Comparison of ENCODE assay signal across 8 mouse cellular contexts in genomic region chr19:4037788-4038232, GRCm38 (mm10). TPM values are rescaled to one million over a fixed set of nuclear protein-coding genes. Genes with fewer than 3 reads are reported as not detected.
DNase-seq lines count a peak whose midpoint lies in the region; ATAC-seq and TF ChIP-seq lines count a peak whose summit lies in the region.

Gene Gstp1 (minus strand): TSS chr19:4037985.

- H3K4me2 ChIP-seq in embryonic facial prominence, embryonic 15.5 days (replicated peaks) = peak within 1 kb of the TSS; percentile 73
- H3K4me2 ChIP-seq in limb, embryonic 12.5 days = peak within 1 kb of the TSS; percentile 71
- H3K4me2 ChIP-seq in midbrain, embryonic 14.5 days (ENCODE audit: low read length) = peak within 1 kb of the TSS; percentile 78

- no peaks in the 10 kb centered on the region for H3K27me3 ChIP-seq in embryonic facial prominence, embryonic 15.5 days
- H3K27me3 ChIP-seq in limb, embryonic 12.5 days = no peaks in the 10 kb centered on the region
- H3K27me3 ChIP-seq in midbrain, embryonic 14.5 days (ENCODE audit: control insufficient read depth, insufficient read depth, low read length) = no peaks in the 10 kb centered on the region

- ATAC-seq in embryonic facial prominence, embryonic 15.5 days (ENCODE audit: insufficient number of reproducible peaks, low FRiP score, low TSS enrichment, low read depth) = peak; percentile 89
- peak; percentile 77 for ATAC-seq in limb, embryonic 12.5 days (ENCODE audit: insufficient number of reproducible peaks, insufficient read depth, low FRiP score, low TSS enrichment, low read depth)
- ATAC-seq in midbrain, embryonic 14.5 days (ENCODE audit: low FRiP score, low TSS enrichment) = peak; percentile 68; the same call in 1 of the 2 replicates

- H3K9me3 ChIP-seq in embryonic facial prominence, embryonic 15.5 days (replicated peaks) = no peaks in the 10 kb centered on the region
- no peaks in the 10 kb centered on the region for H3K9me3 ChIP-seq in limb, embryonic 12.5 days
- no peaks in the 10 kb centered on the region for H3K9me3 ChIP-seq in midbrain, embryonic 14.5 days (ENCODE audit: control insufficient read depth, low read length)

- TF ChIP-seq POLR2A in bone marrow, adult 2 months (IDR thresholded peaks at IDR 0.05; ENCODE audit: borderline replicate concordance, control insufficient read depth, low read depth, low read length) = peak; percentile 92

- under 1% methylated on average over 26 of the region's 26 CpGs for WGBS in bone marrow, adult 2 months
- WGBS in embryonic facial prominence, embryonic 15.5 days = under 1% methylated on average over 26 of the region's 26 CpGs
- under 1% methylated on average over 26 of the region's 26 CpGs for WGBS in limb, embryonic 12.5 days
- under 1% methylated on average over 26 of the region's 26 CpGs for WGBS in midbrain, embryonic 14.5 days

- no peaks in the 10 kb centered on the region; the same call in 1 of the 2 replicates for H3K4me1 ChIP-seq in bone marrow, adult 2 months (ENCODE audit: control insufficient read depth, insufficient read depth, low read length)
- H3K4me1 ChIP-seq in embryonic facial prominence, embryonic 15.5 days = peaks cover 15% of the 10 kb centered on the region
- peaks cover 15% of the 10 kb centered on the region for H3K4me1 ChIP-seq in limb, embryonic 12.5 days (replicated peaks)
- H3K4me1 ChIP-seq in midbrain, embryonic 14.5 days (ENCODE audit: control insufficient read depth, insufficient read depth, low read length) = 0 out of 2 replicates have a peak, but pooled peaks cover 4% of the 10 kb centered on the region

- no peaks in the 10 kb centered on the region for H3K36me3 ChIP-seq in embryonic facial prominence, embryonic 15.5 days
- H3K36me3 ChIP-seq in limb, embryonic 12.5 days = peaks cover 14% of the 10 kb centered on the region; the same call in 1 of the 2 replicates
- H3K36me3 ChIP-seq in midbrain, embryonic 14.5 days (ENCODE audit: control insufficient read depth, insufficient read depth, low read length) = no peaks in the 10 kb centered on the region

- TF ChIP-seq CTCF in bone marrow, adult 2 months (IDR thresholded peaks at IDR 0.05; ENCODE audit: control insufficient read depth, insufficient read depth, low read length) = no peak

- DNase-seq in 416B (ENCODE audit: low read depth) = peak; percentile 90
- DNase-seq in heart, adult 8-10 months (ENCODE audit: low spot score) = peak; percentile 88
- peak; percentile 83 to 90 for DNase-seq in kidney, adult 8-10 months
- peak; percentile 89 for DNase-seq in midbrain, embryonic 14.5 days
- DNase-seq in spleen, adult 18-20 months = peak; percentile 81 to 88

- H3K4me3 ChIP-seq in bone marrow, adult 2 months (replicated peaks; ENCODE audit: control insufficient read depth, low read depth, low read length) = peak within 1 kb of the TSS; percentile 87
- H3K4me3 ChIP-seq in embryonic facial prominence, embryonic 15.5 days (replicated peaks) = peak within 1 kb of the TSS; percentile 70
- H3K4me3 ChIP-seq in limb, embryonic 12.5 days (replicated peaks) = peak within 1 kb of the TSS; percentile 73
- H3K4me3 ChIP-seq in midbrain, embryonic 14.5 days (replicated peaks; ENCODE audit: low read depth, low read length) = peak within 1 kb of the TSS; percentile 59

- peak within 1 kb of the TSS; percentile 62 for H3K27ac ChIP-seq in bone marrow, adult 2 months (ENCODE audit: control insufficient read depth, insufficient read depth, low read depth, low read length, poor library complexity)
- H3K27ac ChIP-seq in embryonic facial prominence, embryonic 15.5 days (replicated peaks) = peak within 1 kb of the TSS; percentile 83
- H3K27ac ChIP-seq in limb, embryonic 12.5 days = peak within 1 kb of the TSS; percentile 86
- H3K27ac ChIP-seq in midbrain, embryonic 14.5 days (replicated peaks; ENCODE audit: low read depth, low read length) = peak within 1 kb of the TSS; percentile 57

- H3K9ac ChIP-seq in embryonic facial prominence, embryonic 15.5 days = peak within 1 kb of the TSS; percentile 76
- H3K9ac ChIP-seq in limb, embryonic 12.5 days (replicated peaks) = peak within 1 kb of the TSS; percentile 81
- H3K9ac ChIP-seq in midbrain, embryonic 14.5 days (replicated peaks; ENCODE audit: low read length) = peak within 1 kb of the TSS; percentile 75

RNA-seq across cellular contexts. Expression of gene Gstp1, which starts in this region (rescaled TPM):
- 125 and 187 TPM in 2 replicates for polyA plus RNA-seq in bone marrow, adult 2 months (2011; ENCODE audit: insufficient read depth, insufficient read length, low replicate concordance, missing spikeins)
- polyA plus RNA-seq in embryonic facial prominence, embryonic 15.5 days (2015; fragmentation: Nextera tagmentation; extraction: Ambion mirVana) = 511 and 558 TPM in 2 replicates
- total RNA-seq in heart, adult 8-10 months (2022) = 100 to 1,000 TPM; 355 to 468 (median 390) TPM
- 476 and 504 TPM in 2 replicates for polyA plus RNA-seq in limb, embryonic 12.5 days (2016; fragmentation: Nextera tagmentation; extraction: Ambion mirVana)
- polyA plus RNA-seq in midbrain, embryonic 14.5 days (2014; fragmentation: Nextera tagmentation; extraction: Ambion mirVana) = 397 and 514 TPM in 2 replicates

Comparison
In these comparisons a context has a peak if more than half of its experiments do, and no peak if none do; other contexts are left out.
1. Peak in every context shown above with its lines: DNase-seq, ATAC-seq, H3K4me3 ChIP-seq and H3K27ac ChIP-seq.